Mouse (Mus musculus): ENCODE measurements around the gene Lpcat2b.

DNA sequence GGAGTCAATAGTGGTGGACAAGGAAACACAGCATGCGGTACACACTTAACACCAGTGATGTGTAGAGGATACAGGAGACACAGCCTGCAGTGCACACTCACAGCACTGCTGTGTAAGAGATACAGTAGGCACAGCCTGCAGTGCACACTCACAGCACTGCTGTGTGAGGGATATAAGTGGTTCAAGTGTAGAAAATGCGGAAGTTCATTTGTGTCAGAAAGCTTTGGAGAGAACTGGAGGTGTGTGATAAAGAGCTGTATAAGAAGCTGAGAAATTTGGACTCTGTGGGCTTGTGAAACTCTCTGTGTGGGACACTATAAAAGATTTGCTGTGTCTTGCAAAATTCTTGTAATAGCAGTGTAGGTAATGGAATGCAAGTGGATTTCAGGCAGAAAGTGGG lies 48.8 kb downstream of the Lpcat2b start:
- TF ChIP-seq CTCF (IDR thresholded peaks at IDR 0.05; ENCODE audit: low read depth): no peak
- no peak for TF ChIP-seq EP300 (optimal IDR thresholded peaks at IDR 0.05)

All from stomach, postnatal 0 days (tissue).